Comparison of ENCODE assay signal across 17 mouse cellular contexts in genomic region chr11:107580786-107581185, GRCm38 (mm10). TPM values are rescaled to one million over a fixed set of nuclear protein-coding genes. Genes with fewer than 3 reads are reported as not detected.
DNase-seq lines count a peak whose midpoint lies in the region.
"Had no signal": no experiment of that assay in that cellular context is flagged by ENCODE, and none has a peak within 500 bp of the region (broad histone marks: within the 10 kb centered on the region; RNA-seq: fewer than 3 reads in every experiment).

No protein-coding gene starts in this region.

- WGBS in heart, embryonic 10.5 days = 92% methylated on average over 4 of the region's 4 CpGs

- H3K36me3 ChIP-seq in heart, embryonic 10.5 days = peaks cover 61% of the 10 kb centered on the region

- no peaks in the 10 kb centered on the region for H3K27me3 ChIP-seq in heart, embryonic 10.5 days (ENCODE audit: insufficient read depth, poor library complexity, severe bottlenecking)
- H3K27me3 ChIP-seq: CH12.LX, Patski had no signal

- H3K4me1 ChIP-seq in heart, embryonic 10.5 days = 0 out of 2 replicates have a peak, but pooled peaks cover 3% of the 10 kb centered on the region

- intact Hi-C loops in heart, postnatal 25 days (cut with DNase I) = no loop called here

- H3K27ac ChIP-seq in heart, embryonic 10.5 days = no peak overlapping the region

- no peaks in the 10 kb centered on the region for H3K9me3 ChIP-seq in heart, embryonic 10.5 days
- H3K9me3 ChIP-seq: G1E had no signal

- DNase-seq in heart, adult 11 months = peak; percentile 53
- no peak for DNase-seq in heart, postnatal 4 days
- DNase-seq in heart, embryonic 10.5 days (ENCODE audit: low spot score) = peak; percentile 67
- DNase-seq in heart, postnatal 25 days (ENCODE audit: low spot score) = no peak
- DNase-seq: adrenal gland, adult 2 months; adrenal gland, adult 8-10 months; adrenal gland, postnatal 10 days; adrenal gland, postnatal 14 days; adrenal gland, postnatal 25 days; adrenal gland, postnatal 36 days; B cell, adult 2 months; cerebellum, adult 11 months; cerebellum, adult 11-12 months; cerebellum, adult 18-20 months had no signal

- H3K4me3 ChIP-seq in heart, embryonic 10.5 days = no peak overlapping the region

RNA-seq across cellular contexts. Expression of gene Helz, which starts 33.1 kb away (rescaled TPM):
- total RNA-seq in heart, postnatal 4 days (2021) = 10 to 100 TPM; 26.0 to 27.4 TPM
- 20.9 and 22.4 TPM in 2 replicates for polyA plus RNA-seq in heart, embryonic 10.5 days (2016; fragmentation: Nextera tagmentation; extraction: Ambion mirVana)
- 10 to 100 TPM; 25.3 to 28.0 TPM for total RNA-seq in heart, postnatal 25 days (2021)

Comparison
In these comparisons a context has a peak if more than half of its experiments do, and no peak if none do; other contexts are left out.
1. DNase-seq: peak in heart, adult 11 months (single experiment) and heart, embryonic 10.5 days (single experiment); none in heart, postnatal 4 days (single experiment) and heart, postnatal 25 days (single experiment).